Mouse (Mus musculus) MEL (cell line): ENCODE data around the gene Ptafr. TPM values are rescaled to one million over a fixed set of nuclear protein-coding genes. Genes with fewer than 3 reads are reported as not detected.
"Not testable (repeated sequence)": the region's sequence is repeated elsewhere in the genome, so short reads cannot be mapped to it uniquely, and the experiment has no call there.

Source experiments
- DNase-seq: peaks from one replicate; pipeline ENCODE4 v3.0.0; 2011; ENCODE audit warnings: low read depth, low spot score
- H3K27ac ChIP-seq: 2 replicates; pipeline ENCODE4 v1.5.1; 2012; ENCODE audit warnings: low read depth, mild to moderate bottlenecking, control low read depth, low read length, moderate library complexity; ENCODE audit not compliant: control insufficient read depth
- H3K27me3 ChIP-seq, 2 experiments: fragments of 150-350 bp in 1 of 2; sonication (generic) in 1 of 2; 2 replicates each; pipeline ENCODE4 v1.6.1; 2012; ENCODE audit warnings: low read length in 2 of 2, mild to moderate bottlenecking in 2 of 2, improper control_type of control experiment in 1 of 2, moderate library complexity in 1 of 2; ENCODE audit not compliant: insufficient read depth in 2 of 2, control insufficient read depth in 1 of 2
- H3K36me3 ChIP-seq, 2 experiments: 2 replicates each; pipeline ENCODE4 v1.6.1; 2012 to 2014; ENCODE audit warnings: low read length in 2 of 2, improper control_type of control experiment in 1 of 2, inconsistent platforms in 1 of 2, mild to moderate bottlenecking in 1 of 2; ENCODE audit not compliant: insufficient read depth in 2 of 2, control insufficient read depth in 1 of 2
- H3K4me1 ChIP-seq, 2 experiments: fragments of 150-350 bp in 1 of 2; sonication (generic) in 1 of 2; 2 replicates each; pipeline ENCODE4 v1.6.1; 2012; ENCODE audit warnings: low read length in 2 of 2, improper control_type of control experiment in 1 of 2, mild to moderate bottlenecking in 1 of 2; ENCODE audit not compliant: insufficient read depth in 2 of 2, control insufficient read depth in 1 of 2
- H3K4me3 ChIP-seq, 2 experiments: fragments of 150-350 bp in 1 of 2; sonication (generic) in 1 of 2; 2 replicates each; pipeline ENCODE4 v1.5.1; 2012; ENCODE audit warnings: low read depth in 2 of 2, low read length in 2 of 2, mild to moderate bottlenecking in 2 of 2, moderate library complexity in 2 of 2, control low read depth in 1 of 2, improper control_type of control experiment in 1 of 2; ENCODE audit not compliant: control insufficient read depth in 1 of 2, insufficient read depth in 1 of 2
- H3K79me2 ChIP-seq: 2 replicates; pipeline ENCODE4 v1.6.1; 2012; ENCODE audit warnings: mild to moderate bottlenecking, low read length, moderate library complexity; ENCODE audit not compliant: control insufficient read depth, poor library complexity, insufficient read depth
- H3K9ac ChIP-seq: 2 replicates; pipeline ENCODE4 v1.6.1; 2012; ENCODE audit warnings: low read depth, mild to moderate bottlenecking, control low read depth, low read length, moderate library complexity; ENCODE audit not compliant: control insufficient read depth, poor library complexity, severe bottlenecking
- H3K9me3 ChIP-seq: fragments of 150-350 bp; sonication (generic); replicated peaks from 2 replicates; pipeline ENCODE4 v1.6.1; 2012; ENCODE audit warnings: mild to moderate bottlenecking, low read length, improper control_type of control experiment, moderate library complexity; ENCODE audit not compliant: insufficient read depth
- BHLHE40 ChIP-seq: IDR thresholded peaks from 2 replicates; pipeline ENCODE4 v1.6.1; 2012; ENCODE audit warnings: low read depth, mild to moderate bottlenecking, inconsistent platforms, low read length, improper control_type of control experiment, borderline replicate concordance
- CHD1 ChIP-seq: IDR thresholded peaks from 2 replicates; pipeline ENCODE4 v1.6.1; 2012; ENCODE audit warnings: low read depth, mild to moderate bottlenecking, inconsistent platforms, low read length, improper control_type of control experiment
- CTCF ChIP-seq, 3 experiments: IDR thresholded peaks in 2 of 3; conservative IDR thresholded peaks in 1 of 3; 2 replicates each; pipeline ENCODE4 v1.5.1; 2011 to 2012; ENCODE audit warnings: low read length in 3 of 3, low read depth in 2 of 3, mild to moderate bottlenecking in 2 of 3, improper control_type of control experiment in 1 of 3, inconsistent platforms in 1 of 3, mixed read lengths in 1 of 3, moderate library complexity in 1 of 3; ENCODE audit not compliant: control insufficient read depth in 1 of 3, insufficient read depth in 1 of 3, poor library complexity in 1 of 3, severe bottlenecking in 1 of 3
- E2F4 ChIP-seq: IDR thresholded peaks from 2 replicates; pipeline ENCODE4 v1.6.1; 2011; ENCODE audit warnings: low read depth, low read length, improper control_type of control experiment, borderline replicate concordance
- GABPA ChIP-seq: IDR thresholded peaks from 2 replicates; pipeline ENCODE4 v1.6.1; 2012; ENCODE audit warnings: low read depth, mild to moderate bottlenecking, inconsistent platforms, low read length, improper control_type of control experiment, moderate library complexity
- KAT2A ChIP-seq: conservative IDR thresholded peaks from 2 replicates; pipeline ENCODE4 v1.6.1; 2012; ENCODE audit warnings: low read depth, low read length, improper control_type of control experiment, inconsistent platforms
- MAFK ChIP-seq: IDR thresholded peaks from 2 replicates; pipeline ENCODE4 v1.6.1; 2011; ENCODE audit warnings: low read depth, mild to moderate bottlenecking, low read length, improper control_type of control experiment, borderline replicate concordance
- MEF2A ChIP-seq: IDR thresholded peaks from 2 replicates; pipeline ENCODE4 v1.6.1; 2014; ENCODE audit warnings: low read depth, mild to moderate bottlenecking, inconsistent platforms, low read length, improper control_type of control experiment; ENCODE audit not compliant: poor library complexity, insufficient replicate concordance, severe bottlenecking; ENCODE audit errors: extremely low read depth
- NELFE ChIP-seq: IDR thresholded peaks from 2 replicates; pipeline ENCODE4 v1.6.1; 2011; ENCODE audit warnings: low read depth, low read length, improper control_type of control experiment
- NRF1 ChIP-seq: IDR thresholded peaks from 2 replicates; pipeline ENCODE4 v1.6.1; 2014; ENCODE audit warnings: low read depth, mild to moderate bottlenecking, inconsistent platforms, low read length, improper control_type of control experiment, moderate library complexity; ENCODE audit not compliant: poor library complexity, insufficient read depth, severe bottlenecking
- POLR2AphosphoS2 ChIP-seq: IDR thresholded peaks from 2 replicates; pipeline ENCODE4 v1.6.1; 2011; ENCODE audit warnings: low read length, improper control_type of control experiment
- POLR2AphosphoS5 ChIP-seq: IDR thresholded peaks from 2 replicates; pipeline ENCODE4 v1.6.1; 2012; ENCODE audit warnings: low read depth, borderline replicate concordance, mild to moderate bottlenecking, inconsistent platforms, low read length, moderate library complexity, mixed read lengths
- RAD21 ChIP-seq: IDR thresholded peaks from 2 replicates; pipeline ENCODE4 v1.6.1; 2011; ENCODE audit warnings: mild to moderate bottlenecking, low read depth, low read length, improper control_type of control experiment
- TBP ChIP-seq: IDR thresholded peaks from 2 replicates; pipeline ENCODE4 v1.8.0; 2011; ENCODE audit warnings: low read depth, low read length, improper control_type of control experiment
- TCF12 ChIP-seq: IDR thresholded peaks from 2 replicates; pipeline ENCODE4 v1.6.1; 2014; ENCODE audit warnings: low read depth, mild to moderate bottlenecking, inconsistent platforms, low read length, improper control_type of control experiment, moderate library complexity
- USF2 ChIP-seq, 2 experiments: IDR thresholded peaks; 2 replicates each; pipeline ENCODE4 v1.6.1; 2011 to 2012; ENCODE audit warnings: improper control_type of control experiment in 2 of 2, low read length in 2 of 2, borderline replicate concordance in 1 of 2, inconsistent platforms in 1 of 2, low read depth in 1 of 2, mild to moderate bottlenecking in 1 of 2; ENCODE audit not compliant: insufficient read depth in 1 of 2
- ZC3H11A ChIP-seq: IDR thresholded peaks from 2 replicates; pipeline ENCODE4 v1.6.1; 2012; ENCODE audit warnings: low read depth, mild to moderate bottlenecking, inconsistent platforms, low read length, improper control_type of control experiment
- ZMIZ1 ChIP-seq: IDR thresholded peaks from 2 replicates; pipeline ENCODE4 v1.6.1; 2012; ENCODE audit warnings: low read depth, mild to moderate bottlenecking, inconsistent platforms, low read length, improper control_type of control experiment, moderate library complexity
- polyA plus RNA-seq, 2 experiments: library from polyadenylated mRNA; stranded (reverse) in 1 of 2; unstranded in 1 of 2; fragments of >175 nt in 1 of 2; fragments of >200 nt in 1 of 2; gene quantifications; 2 replicates each; pipeline versions ENCODE4 v1.2.1 to v1.2.4; 2012; ENCODE audit warnings: low replicate concordance in 2 of 2, low read depth in 1 of 2; ENCODE audit not compliant: insufficient read length in 2 of 2, insufficient read depth in 1 of 2, missing spikeins in 1 of 2
- total RNA-seq: library from RNA; depleted of rRNA; stranded (reverse); fragments of 300-350 nt; gene quantifications from 2 replicates; pipeline ENCODE4 v1.2.3, GENCODE M21; 2012

Gene Ptafr
- total and polyA plus RNA-seq, 3 experiments, result 0.06 TPM; not detected in 2

DNA sequence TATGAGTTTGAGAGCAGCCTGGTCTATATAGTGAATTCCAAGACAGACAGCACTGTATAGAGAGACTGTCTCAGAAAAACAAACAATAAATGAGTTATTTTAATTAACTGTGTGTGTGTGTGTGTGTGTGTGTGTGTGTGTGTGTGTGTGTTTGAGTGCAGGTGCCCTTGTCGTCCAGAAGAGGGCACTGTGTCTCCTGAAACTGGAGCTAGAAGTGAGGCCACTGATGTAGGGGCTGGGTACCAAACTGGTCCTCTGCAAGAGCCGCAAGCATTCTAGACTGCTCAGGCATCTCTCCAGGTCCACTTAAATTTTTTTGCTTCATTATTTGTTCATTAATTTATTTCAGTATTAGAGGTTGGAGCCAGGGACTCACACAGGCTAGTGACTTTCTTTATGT, 35.0 kb downstream of the Ptafr start:
- H3K4me1 ChIP-seq, result 0 out of 4 replicates have a peak, but pooled peaks cover 0 to 7% of the 10 kb centered on the region in 2 experiments
- TF ChIP-seq NELFE (no peak), CTCF (IDR thresholded peaks at IDR 0.05 in 2 of 3, conservative IDR thresholded peaks at IDR 0.05 in 1 of 3; ENCODE audit: control insufficient read depth in 1 of 3, insufficient read depth in 1 of 3, low read depth in 2 of 3, low read length in 3 of 3, poor library complexity in 1 of 3, severe bottlenecking in 1 of 3) (peak in 2 of 3 experiments; percentile 12 to 39; a peak in 3 of 6 replicates), ZMIZ1 (no peak)
- TF ChIP-seq, all 39 proteins: peak for 1

GRCm38 (mm10) chr4:132599764-132600163, 35.9 kb downstream of the Ptafr start:
- no peak for DNase-seq
- Histone ChIP-seq H3K36me3 (no peaks in the 10 kb centered on the region), H3K4me1 (0 out of 4 replicates have a peak, but pooled peaks cover 0 to 7% of the 10 kb centered on the region in 2 experiments), H3K27me3 (no peaks in the 10 kb centered on the region), H3K79me2 (no peaks in the 10 kb centered on the region), H3K9me3 (no peaks in the 10 kb centered on the region), H3K27ac (no peak overlapping the region), H3K9ac (no peak overlapping the region), H3K4me3 (no peak overlapping the region)
- TF ChIP-seq USF2 (IDR thresholded peaks at IDR 0.05; ENCODE audit: borderline replicate concordance in 1 of 2, insufficient read depth in 1 of 2, low read depth in 1 of 2, low read length in 2 of 2) (no peak), NELFE (no peak), TCF12 (no peak), MEF2A (no peak), E2F4 (no peak), BHLHE40 (no peak), POLR2AphosphoS5 (no peak), CHD1 (no peak)

More for the DNA sequence above, 35.0 kb downstream of the Ptafr start:
- Histone ChIP-seq H3K9me3 (no peaks in the 10 kb centered on the region), H3K79me2 (no peaks in the 10 kb centered on the region), H3K36me3 (no peaks in the 10 kb centered on the region), H3K27me3 (no peaks in the 10 kb centered on the region), H3K9ac (no peak overlapping the region), H3K4me3 (no peak overlapping the region), H3K27ac (no peak overlapping the region)
- DNase-seq, result no peak

DNA sequence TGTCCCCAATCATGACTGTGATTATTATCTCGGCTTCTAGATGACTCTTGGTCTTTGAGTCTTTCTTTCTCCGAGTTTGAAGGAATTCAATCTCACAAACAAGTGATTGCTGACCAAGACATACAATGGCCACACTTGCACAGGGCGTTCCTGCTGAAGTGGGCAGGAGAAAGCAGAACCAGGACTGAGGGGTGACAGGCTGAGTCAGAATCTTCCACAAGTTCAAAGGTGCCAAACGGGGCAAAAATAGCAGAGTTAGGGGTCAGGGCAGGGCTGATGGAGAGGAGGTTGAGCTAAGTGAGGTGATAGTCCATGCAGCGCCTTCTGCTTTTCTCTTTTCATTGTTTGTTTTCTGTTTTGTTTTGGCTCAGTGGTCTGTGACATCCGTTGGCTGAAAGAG, 36.6 kb downstream of the Ptafr start:
- no peaks in the 10 kb centered on the region for H3K9me3 ChIP-seq
- H3K27me3 ChIP-seq, result no peaks in the 10 kb centered on the region
- no peak for DNase-seq
- no peaks in the 10 kb centered on the region for H3K36me3 ChIP-seq
- no peaks in the 10 kb centered on the region for H3K79me2 ChIP-seq
- H3K9ac ChIP-seq, result no peak overlapping the region
- peaks cover under 1 to 8% of the 10 kb centered on the region in 2 experiments; a peak in 3 of 4 replicates for H3K4me1 ChIP-seq
- no peak overlapping the region for H3K4me3 ChIP-seq
- H3K27ac ChIP-seq, result no peak overlapping the region
- no peak for TF ChIP-seq POLR2AphosphoS2
- TF ChIP-seq TCF12, result no peak
- no peak for TF ChIP-seq RAD21
- TF ChIP-seq NRF1, result no peak
- no peak for TF ChIP-seq MAFK
- TF ChIP-seq GABPA, result no peak
- no peak for TF ChIP-seq TBP
- TF ChIP-seq NELFE, result no peak
- TF ChIP-seq KAT2A, result no peak
- no peak for TF ChIP-seq ZC3H11A

DNA sequence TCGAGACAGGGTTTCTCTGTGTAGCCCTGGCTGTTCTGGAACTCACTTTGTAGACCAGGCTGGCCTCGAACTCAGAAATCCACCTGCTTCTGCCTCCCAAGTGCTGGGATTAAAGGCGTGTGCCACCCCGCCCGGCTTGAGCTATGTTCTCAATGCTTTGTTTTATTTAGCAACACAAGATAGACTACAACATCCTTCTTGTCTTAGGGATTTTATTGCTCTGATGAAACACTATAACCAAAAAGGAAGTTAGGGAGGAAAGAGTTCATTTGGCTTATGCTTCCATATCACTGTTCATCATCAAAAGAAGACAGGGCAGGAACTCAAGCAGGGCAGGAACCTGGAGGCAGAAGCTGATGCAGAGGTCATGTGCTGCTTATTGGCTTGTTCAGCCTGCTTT, 37.4 kb downstream of the Ptafr start:
- H3K27ac ChIP-seq, H3K4me3 ChIP-seq, H3K36me3 ChIP-seq, H3K27me3 ChIP-seq, H3K79me2 ChIP-seq, H3K9ac ChIP-seq, DNase-seq, H3K9me3 ChIP-seq: not testable (repeated sequence)
- peaks cover 6 to 15% of the 10 kb centered on the region in 2 experiments for H3K4me1 ChIP-seq
